Mouse (Mus musculus): Measurements from ENCODE around the gene Nup188. TPM values are rescaled to one million over a fixed set of nuclear protein-coding genes. Genes with fewer than 3 reads are reported as not detected.

Nup188 gene
- polyA plus RNA-seq, 1 experiment from 2014 or later: 29.4 TPM

DNA sequence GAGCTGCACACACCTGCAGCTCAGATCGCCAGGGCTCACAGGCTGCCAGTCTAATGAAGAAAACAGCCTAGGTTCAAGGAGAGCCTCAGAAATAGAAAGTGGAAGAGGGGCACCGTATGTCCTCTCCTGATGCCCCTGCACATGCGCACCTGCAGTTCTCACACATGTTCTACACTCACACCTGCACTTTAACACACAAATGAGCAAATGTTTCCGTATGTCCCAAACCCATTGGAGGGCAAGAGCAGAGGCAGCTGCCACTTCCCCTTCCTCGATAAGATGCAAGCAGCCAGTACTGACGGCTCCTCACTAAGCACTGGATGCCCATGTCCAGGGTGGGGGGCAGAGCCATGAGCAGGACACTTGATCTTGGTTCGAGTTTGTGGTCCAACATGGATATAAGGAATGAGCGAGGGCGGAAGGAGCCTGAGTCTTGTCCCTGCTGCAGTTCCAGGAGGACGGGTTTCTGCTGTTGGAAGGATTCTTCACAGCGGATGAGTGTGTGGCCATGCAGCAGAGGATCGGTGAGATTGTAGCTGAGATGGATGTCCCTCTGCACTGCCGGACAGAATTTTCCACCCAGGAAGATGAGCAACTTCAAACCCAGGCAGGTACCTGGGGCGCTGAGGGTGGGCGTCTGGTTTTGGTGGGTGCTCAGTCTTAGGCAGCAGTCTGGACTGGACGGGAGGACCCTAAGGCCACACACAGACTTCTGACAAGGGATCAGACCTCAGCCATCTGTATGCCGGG is 16.8 kb upstream of the Nup188 start:
- Histone ChIP-seq H3K27me3 (replicated peaks) (no peaks in the 10 kb centered on the region), H3K9ac (no peak overlapping the region), H3K36me3 (no peaks in the 10 kb centered on the region), H3K4me2 (replicated peaks) (no peak overlapping the region), H3K27ac (peak overlapping the region; percentile 60; the same call in 1 of the 2 replicates), H3K4me1 (replicated peaks) (peaks cover 35% of the 10 kb centered on the region), H3K4me3 (replicated peaks) (no peak overlapping the region), H3K9me3 (no peaks in the 10 kb centered on the region)
- 84% methylated on average over 17 of the region's 17 CpGs for WGBS
- ATAC-seq: no peak; the same call in 1 of the 2 replicates

GRCm38 (mm10) chr2:30270134-30270533 is 16.1 kb upstream of the Nup188 start:
- no peak overlapping the region for H3K4me3 ChIP-seq (replicated peaks)
- H3K27ac ChIP-seq: peak overlapping the region; percentile 60; the same call in 1 of the 2 replicates
- peak; percentile 84 for ATAC-seq
- WGBS: 8% methylated on average over 1 of the region's 1 CpGs
- H3K27me3 ChIP-seq (replicated peaks): no peaks in the 10 kb centered on the region
- no peak overlapping the region for H3K9ac ChIP-seq
- H3K4me2 ChIP-seq (replicated peaks): no peak overlapping the region
- H3K36me3 ChIP-seq: no peaks in the 10 kb centered on the region
- peaks cover 28% of the 10 kb centered on the region for H3K4me1 ChIP-seq (replicated peaks)
- no peaks in the 10 kb centered on the region for H3K9me3 ChIP-seq

DNA sequence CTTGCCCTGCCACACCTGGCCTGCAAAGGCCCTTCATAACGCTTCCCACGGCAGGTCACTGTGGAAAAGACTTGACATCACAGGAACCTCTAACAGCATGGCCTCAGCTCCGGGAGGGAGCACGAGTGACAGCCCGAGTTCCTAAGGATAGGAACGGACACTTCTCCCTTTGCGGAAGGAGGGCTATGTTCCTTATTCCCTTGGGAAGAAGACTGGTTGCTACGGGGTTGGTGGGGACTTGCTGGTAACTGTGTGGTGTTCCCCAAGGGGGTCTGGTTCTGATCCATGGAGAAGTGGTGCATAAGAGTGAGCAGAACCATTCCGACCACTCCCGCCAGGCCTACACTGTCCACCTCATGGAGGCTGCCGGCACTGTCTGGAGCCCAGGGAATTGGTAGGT is 5.5 kb upstream of the Nup188 start, which contains the start of gene Gm28038:
Gm28038 (plus strand) TSS at position 301 of the 400 bp plus-strand sequence.
- H3K27me3 ChIP-seq (replicated peaks): no peaks in the 10 kb centered on the region
- WGBS: 88% methylated on average over 11 of the region's 11 CpGs
- H3K9ac ChIP-seq: no peak within 1 kb of the TSS

DNA sequence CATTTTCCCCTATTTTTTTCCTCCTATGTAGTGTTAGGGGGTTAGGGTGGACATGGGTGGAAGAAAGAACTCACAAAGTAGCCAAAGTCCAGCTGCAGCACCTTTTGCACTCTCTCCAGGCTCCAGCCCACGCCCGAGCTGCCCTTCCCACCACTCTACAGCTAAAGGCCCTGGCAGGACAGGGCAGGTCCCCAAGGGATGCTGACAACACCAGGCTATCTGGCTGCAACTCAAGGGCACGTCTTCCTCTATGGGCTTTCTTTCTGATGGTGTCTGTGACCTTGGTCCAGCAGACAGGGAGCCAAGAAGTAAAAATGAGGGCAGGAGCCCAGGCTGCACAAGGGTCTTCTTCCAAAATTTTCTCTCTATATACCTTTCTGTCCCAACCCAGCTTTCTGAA is 4.5 kb upstream of the Nup188 start:
- H3K4me3 ChIP-seq (replicated peaks): no peak overlapping the region
- H3K9me3 ChIP-seq: no peaks in the 10 kb centered on the region
- H3K27me3 ChIP-seq (replicated peaks): no peaks in the 10 kb centered on the region
- peaks cover 8% of the 10 kb centered on the region for H3K4me1 ChIP-seq (replicated peaks)
- no peak for ATAC-seq
- H3K4me2 ChIP-seq (replicated peaks): no peak overlapping the region
- H3K9ac ChIP-seq: no peak overlapping the region
- H3K27ac ChIP-seq: no peak overlapping the region
- 0 out of 2 replicates have a peak, but pooled peaks cover 5% of the 10 kb centered on the region for H3K36me3 ChIP-seq
- 75% methylated on average over 3 of the region's 3 CpGs for WGBS

More for the DNA sequence above, 5.5 kb upstream of the Nup188 start, which contains the start of gene Gm28038:
- Histone ChIP-seq H3K4me2 (replicated peaks) (no peak within 1 kb of the TSS), H3K4me1 (replicated peaks) (peaks cover 8% of the 10 kb centered on the region), H3K9me3 (no peaks in the 10 kb centered on the region), H3K4me3 (replicated peaks) (no peak within 1 kb of the TSS), H3K36me3 (0 out of 2 replicates have a peak, but pooled peaks cover 5% of the 10 kb centered on the region), H3K27ac (no peak within 1 kb of the TSS)
- ATAC-seq: no peak

DNA sequence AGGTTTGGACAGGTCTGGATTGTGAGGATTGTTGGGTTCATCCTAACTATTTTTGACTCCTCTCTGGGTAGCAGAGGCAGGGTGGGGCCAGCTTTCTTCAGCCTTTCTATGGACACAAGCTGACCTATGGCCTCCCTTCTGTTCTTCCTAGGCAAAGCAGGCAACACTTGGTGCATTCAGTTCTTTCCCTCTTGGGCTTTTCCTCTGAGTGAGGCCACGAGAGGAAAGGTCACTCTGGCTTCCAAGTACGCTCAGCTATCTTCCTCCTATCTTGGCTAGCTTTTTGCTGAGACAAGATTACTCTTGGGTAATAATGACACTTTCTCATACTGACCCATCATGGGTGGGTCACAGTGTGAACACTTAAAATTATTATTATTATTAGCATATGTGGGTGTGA is 3.0 kb upstream of the Nup188 start:
- ATAC-seq: no peak
- WGBS: 83% methylated on average over 2 of the region's 2 CpGs

DNA sequence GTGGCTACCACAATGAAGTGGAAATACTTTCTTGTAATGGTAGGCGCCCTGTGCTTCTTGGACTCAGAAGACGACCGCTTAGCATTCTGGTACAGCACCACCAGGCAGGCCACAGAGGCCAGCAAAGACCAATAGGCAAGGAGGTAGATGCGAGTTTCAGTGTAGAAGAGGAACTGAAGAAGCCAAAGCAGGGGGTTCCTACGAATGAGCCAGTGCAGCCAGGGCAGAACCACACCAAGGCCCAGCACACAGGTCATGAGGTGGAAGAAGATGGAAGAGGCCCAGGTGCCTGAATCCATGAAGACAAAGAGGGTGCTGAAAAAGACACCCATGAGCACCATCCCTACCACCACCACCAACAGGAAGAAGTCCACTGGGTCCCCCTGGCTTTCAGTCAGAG is 1.2 kb upstream of the Nup188 start:
- peak overlapping the region; percentile 94 for H3K4me2 ChIP-seq (replicated peaks)
- ATAC-seq: no peak
- 87% methylated on average over 5 of the region's 5 CpGs for WGBS
- H3K4me1 ChIP-seq (replicated peaks): peaks cover 18% of the 10 kb centered on the region
- H3K9ac ChIP-seq: peak overlapping the region; percentile 71
- peak overlapping the region; percentile 93 for H3K4me3 ChIP-seq (replicated peaks)
- no peaks in the 10 kb centered on the region for H3K9me3 ChIP-seq
- H3K27me3 ChIP-seq (replicated peaks): no peaks in the 10 kb centered on the region
- 0 out of 2 replicates have a peak, but pooled peaks cover 5% of the 10 kb centered on the region for H3K36me3 ChIP-seq
- H3K27ac ChIP-seq: no peak overlapping the region

More for the DNA sequence above, 3.0 kb upstream of the Nup188 start:
- Histone ChIP-seq H3K27me3 (replicated peaks) (no peaks in the 10 kb centered on the region), H3K27ac (no peak overlapping the region), H3K4me1 (replicated peaks) (peaks cover 18% of the 10 kb centered on the region), H3K9me3 (no peaks in the 10 kb centered on the region), H3K36me3 (0 out of 2 replicates have a peak, but pooled peaks cover 5% of the 10 kb centered on the region), H3K9ac (no peak overlapping the region), H3K4me3 (replicated peaks) (no peak overlapping the region), H3K4me2 (replicated peaks) (no peak overlapping the region)

DNA sequence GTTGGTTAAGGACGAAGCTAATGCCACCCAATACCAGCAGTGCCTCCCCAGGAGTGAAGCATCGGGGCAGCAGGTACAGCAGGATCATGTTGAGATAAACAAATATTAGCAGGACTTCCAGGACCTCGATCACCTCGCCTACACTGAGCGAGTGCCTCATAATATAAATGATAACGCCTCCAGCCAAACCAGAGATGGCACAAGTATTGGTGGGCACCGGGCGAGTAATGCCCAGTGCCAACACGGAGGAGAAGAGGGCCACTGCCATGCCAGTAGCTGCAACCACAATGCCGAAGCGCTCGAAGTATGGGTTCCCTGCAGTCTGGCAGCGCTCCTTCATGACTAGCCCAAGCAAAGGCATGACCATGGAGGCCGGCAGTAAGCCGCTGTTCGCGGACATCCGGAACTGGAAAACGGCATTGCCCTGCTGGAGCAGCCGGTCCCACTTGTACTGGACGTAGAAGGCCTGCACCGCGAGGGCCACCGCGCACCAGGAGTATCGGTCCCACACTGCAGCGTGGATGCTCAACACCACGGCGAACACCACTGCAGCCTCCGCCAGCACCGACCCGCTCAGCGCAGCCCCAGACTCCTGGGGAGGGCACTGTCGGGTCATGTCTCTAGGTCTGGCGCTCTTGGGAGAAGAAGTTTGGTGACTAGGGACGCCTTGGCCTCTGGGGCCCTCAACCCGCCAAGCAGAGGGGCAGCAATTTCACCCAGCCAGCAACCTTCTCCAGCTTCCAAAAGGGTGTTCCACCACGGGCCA is 598 bp upstream of the Nup188 start:
- ATAC-seq: peak; percentile 76
- H3K27ac ChIP-seq: 0 out of 2 replicates have a peak overlapping the region, but pooled peaks have one; percentile 27
- 9% methylated on average over 38 of the region's 38 CpGs for WGBS
- H3K27me3 ChIP-seq (replicated peaks): no peaks in the 10 kb centered on the region
- no peaks in the 10 kb centered on the region for H3K9me3 ChIP-seq
- H3K9ac ChIP-seq: peak overlapping the region; percentile 71
- peak overlapping the region; percentile 93 for H3K4me3 ChIP-seq (replicated peaks)
- H3K36me3 ChIP-seq: 0 out of 2 replicates have a peak, but pooled peaks cover 5% of the 10 kb centered on the region
- H3K4me2 ChIP-seq (replicated peaks): peak overlapping the region; percentile 94
- H3K4me1 ChIP-seq (replicated peaks): peaks cover 18% of the 10 kb centered on the region

- Histone ChIP-seq H3K9me3 (no peaks in the 10 kb centered on the region), H3K4me3 (replicated peaks) (peak overlapping the region; percentile 93), H3K4me2 (replicated peaks) (peak overlapping the region; percentile 59), H3K27ac (peak overlapping the region; percentile 81), H3K27me3 (replicated peaks) (no peaks in the 10 kb centered on the region), H3K9ac (peak overlapping the region; percentile 95), H3K36me3 (0 out of 2 replicates have a peak, but pooled peaks cover 5% of the 10 kb centered on the region), H3K4me1 (replicated peaks) (peaks cover 18% of the 10 kb centered on the region)
- WGBS: 1% methylated on average over 10 of the region's 10 CpGs
- no peak; the same call in 1 of the 2 replicates for ATAC-seq
Measured at GRCm38 (mm10) chr2:30287027-30287373, 803 bp downstream of the Nup188 start.

DNA sequence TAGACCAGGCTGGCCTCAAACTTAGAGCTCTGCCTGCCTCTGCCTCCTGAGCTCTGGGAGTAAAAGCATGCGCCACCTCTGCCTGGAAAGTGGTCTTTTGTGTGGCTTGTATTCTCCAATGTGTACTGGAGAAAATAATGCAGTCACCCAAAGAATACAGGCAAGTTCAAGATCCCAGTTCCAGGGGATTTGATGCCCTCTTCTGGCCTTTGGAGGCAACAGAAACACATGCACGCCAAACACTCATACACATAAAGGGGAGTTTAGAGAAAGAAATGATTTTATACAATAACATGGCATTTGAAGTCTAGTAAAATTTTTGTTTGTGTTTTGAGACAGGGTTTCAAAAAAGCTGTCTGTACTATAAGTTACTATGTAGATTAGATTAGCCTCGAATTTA is 13.3 kb downstream of the Nup188 start:
- 82% methylated on average over 3 of the region's 3 CpGs for WGBS
- Histone ChIP-seq H3K36me3 (peaks cover 25% of the 10 kb centered on the region), H3K27me3 (replicated peaks) (no peaks in the 10 kb centered on the region), H3K27ac (no peak overlapping the region), H3K4me3 (replicated peaks) (no peak overlapping the region), H3K9ac (no peak overlapping the region), H3K4me1 (replicated peaks) (no peaks in the 10 kb centered on the region), H3K4me2 (replicated peaks) (no peak overlapping the region), H3K9me3 (no peaks in the 10 kb centered on the region)
- no peak for ATAC-seq

GRCm38 (mm10) chr2:30299966-30300365 is 13.8 kb downstream of the Nup188 start:
- H3K27me3 ChIP-seq (replicated peaks): no peaks in the 10 kb centered on the region
- H3K4me2 ChIP-seq (replicated peaks): no peak overlapping the region
- H3K36me3 ChIP-seq: peaks cover 25% of the 10 kb centered on the region
- H3K27ac ChIP-seq: no peak overlapping the region
- no peaks in the 10 kb centered on the region for H3K4me1 ChIP-seq (replicated peaks)
- 89% methylated on average over 5 of the region's 5 CpGs for WGBS
- no peak overlapping the region for H3K4me3 ChIP-seq (replicated peaks)
- no peak for ATAC-seq
- H3K9ac ChIP-seq: no peak overlapping the region
- no peaks in the 10 kb centered on the region for H3K9me3 ChIP-seq

- H3K4me3 ChIP-seq (replicated peaks): no peak overlapping the region
- H3K4me1 ChIP-seq (replicated peaks): no peaks in the 10 kb centered on the region
- no peaks in the 10 kb centered on the region for H3K9me3 ChIP-seq
- no peak for ATAC-seq
- H3K27me3 ChIP-seq (replicated peaks): no peaks in the 10 kb centered on the region
- no peak overlapping the region for H3K27ac ChIP-seq
- H3K36me3 ChIP-seq: peaks cover 41% of the 10 kb centered on the region
- WGBS: 82% methylated on average over 7 of the region's 7 CpGs
- no peak overlapping the region for H3K9ac ChIP-seq
- no peak overlapping the region for H3K4me2 ChIP-seq (replicated peaks)
Measured at GRCm38 (mm10) chr2:30306087-30306486, 19.9 kb downstream of the Nup188 start.

DNA sequence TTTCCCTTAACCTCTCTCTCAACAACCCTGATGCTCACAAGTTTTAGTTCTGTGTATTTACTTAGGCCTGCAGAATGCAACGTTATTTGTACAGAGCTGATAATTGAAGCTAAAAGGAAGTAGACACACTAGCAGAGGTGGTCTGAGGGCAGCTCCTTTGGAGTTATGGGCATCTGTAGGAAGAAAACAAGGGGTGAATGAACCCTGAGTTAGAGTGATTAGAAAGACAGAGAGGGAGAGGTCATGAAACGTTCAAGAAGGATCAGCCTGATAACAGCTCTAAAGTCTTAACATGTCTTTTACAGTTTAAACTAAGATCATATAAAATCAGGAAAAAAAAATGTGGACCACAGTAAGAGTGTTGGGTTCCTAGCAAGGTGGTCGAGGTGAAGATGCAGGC is 23.2 kb downstream of the Nup188 start:
- no peaks in the 10 kb centered on the region for H3K4me1 ChIP-seq (replicated peaks)
- ATAC-seq: no peak
- H3K27me3 ChIP-seq (replicated peaks): no peaks in the 10 kb centered on the region
- H3K9ac ChIP-seq: no peak overlapping the region
- 77% methylated on average over 3 of the region's 3 CpGs for WGBS
- H3K27ac ChIP-seq: no peak overlapping the region
- no peak overlapping the region for H3K4me2 ChIP-seq (replicated peaks)
- peaks cover 47% of the 10 kb centered on the region for H3K36me3 ChIP-seq
- H3K4me3 ChIP-seq (replicated peaks): no peak overlapping the region
- H3K9me3 ChIP-seq: no peaks in the 10 kb centered on the region
